Mouse (Mus musculus) olfactory bulb, adult 2 months (tissue): ENCODE measurements around the gene Kyat3. TPM values are rescaled to one million over a fixed set of nuclear protein-coding genes. Genes with fewer than 3 reads are reported as not detected.
"Not testable (repeated sequence)": the region's sequence is repeated elsewhere in the genome, so short reads cannot be mapped to it uniquely, and the experiment has no call there.

ENCODE experiments used
- H3K27ac ChIP-seq: fragments of 200-500 bp; 2 replicates; pipeline ENCODE4 v1.5.1; 2012; ENCODE audit warnings: low read depth, low read length; ENCODE audit not compliant: insufficient read depth
- H3K4me1 ChIP-seq: fragments of 200-500 bp; 2 replicates; pipeline ENCODE4 v1.6.1; 2012; ENCODE audit warnings: low read length; ENCODE audit not compliant: control insufficient read depth, insufficient read depth
- H3K4me3 ChIP-seq: fragments of 200-500 bp; 2 replicates; pipeline ENCODE4 v1.5.1; 2012; ENCODE audit warnings: mild to moderate bottlenecking, low read depth, low read length, moderate library complexity; ENCODE audit not compliant: insufficient read depth
- CTCF ChIP-seq: fragments of 200-500 bp; IDR thresholded peaks from 2 replicates; pipeline ENCODE4 v1.5.1; 2012; ENCODE audit warnings: low read depth, mild to moderate bottlenecking, low read length, moderate library complexity; ENCODE audit not compliant: insufficient read depth
- POLR2A ChIP-seq: fragments of 200-500 bp; IDR thresholded peaks from 2 replicates; pipeline ENCODE4 v1.6.1; 2012; ENCODE audit warnings: mild to moderate bottlenecking, low read depth, low read length, moderate library complexity; ENCODE audit not compliant: insufficient read depth
- WGBS: fragments of 180-500 bp; shearing (Covaris S2); methylation state at CpG from one replicate; pipeline ENCODE4 v1.1.7; 2018; 5-methylcytosine and 5-hydroxymethylcytosine counted together
- polyA plus RNA-seq: library from polyadenylated mRNA; stranded (reverse); fragments of >200 nt; gene quantifications from 2 replicates; pipeline ENCODE4 v1.2.4, GENCODE M21; 2012; ENCODE audit warnings: low replicate concordance; ENCODE audit not compliant: missing spikeins, insufficient read depth, insufficient read length

Gene Kyat3
- polyA plus RNA-seq: not detected in 2 replicates

DNA sequence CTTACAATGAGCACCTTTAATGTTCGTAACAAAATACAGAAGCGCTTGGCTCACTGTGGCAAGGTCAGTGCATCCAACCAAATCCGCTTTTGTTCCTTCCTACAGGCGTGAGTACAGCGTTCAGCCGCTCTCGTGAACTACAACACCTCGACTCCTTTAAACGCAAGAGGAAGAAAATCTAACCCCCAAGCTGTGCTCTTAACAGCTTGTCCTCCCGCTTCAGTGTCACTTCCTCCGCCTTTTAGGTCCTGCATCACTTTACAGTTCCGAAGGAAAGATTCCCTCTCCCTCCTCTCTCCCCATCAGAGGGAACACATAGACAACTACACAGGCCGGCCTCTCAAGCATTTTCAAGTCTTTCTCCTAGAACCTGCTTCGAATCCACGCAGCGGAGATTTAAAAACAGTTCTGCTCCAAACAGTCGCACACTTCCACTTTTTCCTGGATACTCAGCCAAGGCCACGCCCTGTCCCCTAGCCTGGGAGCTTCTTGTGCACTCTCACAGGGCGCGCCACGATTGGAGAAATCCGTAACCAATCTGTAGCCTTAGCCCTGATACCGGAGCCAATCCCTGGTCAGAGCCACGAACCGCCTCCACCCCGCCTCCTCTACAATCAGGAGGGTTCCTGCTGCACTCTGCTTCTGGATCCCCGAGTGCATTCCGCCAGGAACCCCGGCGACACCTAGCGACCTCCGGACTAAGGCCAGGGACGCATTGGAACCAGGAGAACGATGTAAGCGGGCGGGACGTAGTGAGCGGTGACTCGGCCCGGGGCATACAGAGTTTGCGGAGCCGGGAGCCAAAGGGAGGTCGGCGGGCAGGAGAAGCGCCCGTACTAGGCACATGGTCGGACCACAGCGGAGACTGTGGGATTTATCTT, at the start of gene Kyat3:
Gene Kyat3 (plus strand): TSS at position 610 of the 881 bp plus-strand sequence.
- Histone ChIP-seq H3K4me1 (peaks cover 11% of the 10 kb centered on the region; the same call in 1 of the 2 replicates), H3K4me3 (peak within 1 kb of the TSS; percentile 59), H3K27ac (peak within 1 kb of the TSS; percentile 22; the same call in 1 of the 2 replicates)
- no peak for TF ChIP-seq POLR2A
- TF ChIP-seq CTCF: no peak
- under 1% methylated on average over 48 of the region's 48 CpGs for WGBS

DNA sequence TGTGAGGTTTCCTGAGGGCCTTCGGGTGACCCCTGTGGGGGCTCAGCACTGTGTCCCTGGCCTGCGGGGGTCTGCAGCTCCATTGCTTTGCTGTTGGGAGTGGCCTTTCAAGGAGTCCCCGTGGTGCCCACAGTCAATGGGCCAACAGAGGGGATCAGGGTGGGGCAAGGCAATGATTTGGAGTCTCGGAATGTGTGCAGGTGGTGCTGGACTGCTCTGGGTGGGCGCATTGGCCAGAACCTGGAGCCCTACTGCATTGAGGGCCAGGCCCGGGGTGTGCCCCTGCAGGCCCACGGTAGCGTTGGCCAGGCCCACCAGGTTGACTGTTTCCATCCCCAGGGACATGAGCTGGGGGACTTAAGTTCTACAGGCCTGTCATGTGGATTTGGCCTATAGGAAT, 36.1 kb upstream of the Kyat3 start:
- Histone ChIP-seq H3K27ac (no peak overlapping the region), H3K4me1 (no peaks in the 10 kb centered on the region), H3K4me3 (no peak overlapping the region)
- 97% methylated on average over 8 of the region's 8 CpGs for WGBS
- TF ChIP-seq CTCF: no peak
- TF ChIP-seq POLR2A: no peak

DNA sequence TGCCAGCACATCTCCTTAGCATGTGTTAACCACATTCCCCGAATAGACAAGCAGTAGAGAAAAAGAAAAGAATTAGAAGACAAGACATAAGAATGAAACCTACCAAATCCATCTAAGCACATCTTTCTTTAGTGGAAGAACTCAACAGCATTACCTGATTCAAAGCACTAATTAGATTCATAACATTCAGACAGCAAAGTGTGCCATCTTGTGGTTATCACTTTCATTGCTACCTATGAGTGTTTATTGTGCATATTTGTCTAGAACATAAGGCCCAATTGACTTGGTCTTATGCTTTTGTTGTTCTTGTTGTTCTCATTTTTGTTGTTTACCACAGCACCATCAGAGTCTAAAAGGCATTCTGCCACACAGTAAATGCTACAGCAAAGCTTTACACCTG, 26.2 kb upstream of the Kyat3 start:
- no peak overlapping the region for H3K4me3 ChIP-seq

DNA sequence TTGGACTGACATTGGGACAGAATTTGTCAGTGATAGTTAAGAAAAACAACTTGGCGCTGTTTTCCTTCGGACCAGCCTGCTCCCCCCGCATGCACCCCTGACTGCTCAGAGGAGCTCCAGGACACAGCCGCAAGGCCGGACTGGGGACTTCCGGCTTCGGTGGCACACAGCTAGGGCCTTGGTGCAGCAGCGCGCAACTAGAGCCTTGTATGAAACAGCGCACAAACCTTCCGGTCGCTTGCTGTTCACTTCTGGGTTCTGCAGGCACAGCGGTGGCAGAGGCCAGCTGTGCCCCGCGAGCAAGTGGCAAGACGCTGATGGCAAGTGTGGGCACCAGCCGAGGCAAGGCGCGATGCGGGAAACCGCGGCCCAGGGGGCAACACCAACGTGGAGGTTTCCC, 12.9 kb upstream of the Kyat3 start:
- H3K4me1 ChIP-seq: no peaks in the 10 kb centered on the region
- WGBS: 69% methylated on average over 23 of the region's 23 CpGs
- H3K4me3 ChIP-seq: no peak overlapping the region
- TF ChIP-seq CTCF: no peak
- TF ChIP-seq POLR2A: no peak
- H3K27ac ChIP-seq: no peak overlapping the region

More for the DNA sequence above, 26.2 kb upstream of the Kyat3 start:
- 95% methylated on average over 1 of the region's 1 CpGs for WGBS
- TF ChIP-seq POLR2A (no peak), CTCF (no peak)
- Histone ChIP-seq H3K27ac (no peak overlapping the region), H3K4me1 (no peaks in the 10 kb centered on the region)

DNA sequence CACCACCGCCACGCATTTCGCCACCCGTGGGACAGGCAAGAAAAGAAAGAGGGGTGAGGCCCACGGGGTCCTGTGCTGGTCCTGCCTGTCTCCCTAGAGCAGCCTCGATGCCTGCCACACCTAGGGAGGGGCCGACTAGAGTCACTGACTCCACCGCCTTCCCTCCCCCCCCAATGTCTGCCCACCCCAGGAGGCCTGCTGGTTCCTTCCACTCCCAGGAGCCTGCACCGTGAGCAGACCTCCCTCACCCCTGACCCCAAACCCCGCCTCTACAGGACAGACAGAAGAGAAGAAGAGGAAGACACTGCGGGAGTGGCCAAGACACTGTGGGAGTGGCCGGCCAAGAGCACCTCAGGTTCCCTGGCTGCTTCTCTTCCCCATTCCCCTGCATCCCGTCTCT, 12.5 kb upstream of the Kyat3 start:
- 59% methylated on average over 13 of the region's 13 CpGs for WGBS
- Histone ChIP-seq H3K27ac (no peak overlapping the region), H3K4me1 (no peaks in the 10 kb centered on the region), H3K4me3 (no peak overlapping the region)
- no peak for TF ChIP-seq POLR2A
- no peak for TF ChIP-seq CTCF

DNA sequence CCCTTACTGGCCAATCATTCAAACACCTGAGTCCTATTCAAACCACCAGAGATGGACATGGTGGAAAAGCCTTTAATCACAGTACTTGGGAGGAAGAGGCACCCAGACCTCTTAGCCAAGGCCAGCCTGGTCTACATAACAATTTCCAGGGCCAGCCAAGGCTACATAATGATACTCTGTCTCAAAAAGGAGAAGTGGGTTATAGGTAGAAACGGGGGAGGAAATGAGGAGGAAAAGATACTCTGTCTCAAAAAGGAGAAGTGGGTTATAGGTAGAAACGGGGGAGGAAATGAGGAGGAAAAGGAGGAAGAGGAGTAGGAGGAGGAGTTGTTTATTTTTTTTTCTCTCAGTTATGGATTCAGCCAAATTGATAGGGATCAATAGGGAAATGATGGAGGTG, 4.3 kb upstream of the Kyat3 start:
- no peak overlapping the region for H3K4me3 ChIP-seq
- TF ChIP-seq CTCF: no peak
- no peak for TF ChIP-seq POLR2A
- WGBS: 95% methylated on average over 2 of the region's 2 CpGs
- no peak overlapping the region for H3K27ac ChIP-seq
- H3K4me1 ChIP-seq: peaks cover 8% of the 10 kb centered on the region; the same call in 1 of the 2 replicates

- H3K27ac ChIP-seq: no peak overlapping the region
- no peak for TF ChIP-seq POLR2A
- no peak for TF ChIP-seq CTCF
- peak overlapping the region; percentile 59; the same call in 1 of the 2 replicates for H3K4me3 ChIP-seq
- 34% methylated on average over 15 of the region's 15 CpGs for WGBS
- peaks cover 11% of the 10 kb centered on the region; the same call in 1 of the 2 replicates for H3K4me1 ChIP-seq
Observed at GRCm38 (mm10) chr3:142701407-142701989, 647 bp downstream of the Kyat3 start.

DNA sequence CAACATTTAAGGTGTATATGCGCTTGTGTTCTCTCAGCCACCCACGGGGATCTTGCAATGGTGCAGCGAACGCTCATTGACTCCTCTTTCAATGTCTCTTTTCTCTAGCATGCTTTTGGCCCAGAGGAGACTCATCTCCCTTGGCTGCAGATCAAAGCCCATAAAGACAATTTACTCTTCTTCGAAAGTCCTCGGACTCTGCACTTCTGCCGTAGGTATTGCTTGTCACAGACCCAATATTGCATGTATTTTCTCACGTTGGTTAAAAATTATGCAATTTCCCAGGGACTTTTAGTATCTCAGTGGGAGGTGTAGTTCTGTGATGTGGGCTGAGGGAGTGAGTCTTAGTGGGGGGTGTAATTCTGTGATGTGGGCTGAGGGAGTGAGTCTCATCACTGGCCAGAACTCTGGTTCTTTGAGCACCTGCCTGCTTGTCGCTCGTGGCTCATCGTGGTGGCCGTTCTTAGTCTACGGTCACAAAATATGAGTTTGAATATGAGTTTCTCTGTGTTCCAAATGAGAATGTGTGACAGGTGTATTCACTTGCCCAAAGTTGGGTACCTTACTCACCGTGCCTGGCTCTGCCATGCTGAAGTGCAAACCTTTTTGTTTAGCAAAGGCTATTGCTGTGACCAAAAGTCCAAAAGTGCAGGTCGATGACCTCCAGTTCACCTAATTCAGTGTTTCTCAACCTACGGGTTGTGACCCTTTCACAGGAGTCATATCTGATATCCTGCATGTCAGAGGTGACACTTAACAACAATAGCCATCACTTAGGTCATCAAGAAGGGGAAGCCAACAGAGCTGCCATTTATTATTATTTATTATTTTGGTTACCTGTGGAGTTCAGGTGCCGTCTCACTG, 6.0 kb downstream of the Kyat3 start:
- 92% methylated on average over 17 of the region's 17 CpGs for WGBS
- Histone ChIP-seq H3K4me3 (no peak overlapping the region), H3K27ac (no peak overlapping the region), H3K4me1 (peaks cover under 1% of the 10 kb centered on the region; the same call in 1 of the 2 replicates)
- TF ChIP-seq CTCF: no peak
- no peak for TF ChIP-seq POLR2A

DNA sequence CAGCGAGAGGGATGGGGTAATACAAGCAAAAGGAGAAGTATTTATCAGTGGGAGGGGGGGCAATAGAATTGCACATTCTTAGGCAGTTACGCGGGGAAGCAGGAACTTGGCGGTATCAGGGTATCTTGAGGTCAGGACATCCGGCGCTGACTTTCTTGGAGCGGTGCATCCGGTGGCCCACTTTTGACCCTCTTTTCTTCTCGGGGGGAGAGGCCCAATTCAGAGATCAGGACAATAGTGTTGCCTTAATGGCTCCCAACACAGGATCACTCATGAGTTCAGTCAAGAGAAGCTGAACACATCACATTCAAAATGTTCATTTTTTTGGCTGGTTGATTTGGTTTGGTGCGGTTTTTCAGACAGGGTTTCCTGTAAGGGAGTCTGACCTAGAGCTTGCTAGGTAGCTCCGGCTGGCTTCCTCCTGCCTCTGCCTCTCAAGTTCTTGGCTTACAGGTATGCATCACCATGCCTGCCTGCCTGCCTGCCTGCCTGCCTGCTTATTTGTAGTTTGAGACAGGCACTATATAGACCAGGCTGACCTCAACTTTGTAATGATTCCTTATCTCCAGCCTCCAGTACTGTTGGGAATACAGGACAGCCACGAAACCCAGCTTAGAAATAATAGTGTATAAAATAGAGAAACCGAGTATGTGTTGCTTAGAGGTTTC, 7.5 kb downstream of the Kyat3 start:
- not testable (repeated sequence) for H3K4me3 ChIP-seq, H3K27ac ChIP-seq
- WGBS: 84% methylated on average over 13 of the region's 13 CpGs

More for the DNA sequence above, 7.5 kb downstream of the Kyat3 start:
- not testable (repeated sequence) for H3K4me1 ChIP-seq
